Mouse (Mus musculus): ENCODE data around the gene Srm. TPM values are rescaled to one million over a fixed set of nuclear protein-coding genes. Genes with fewer than 3 reads are reported as not detected.

The Srm gene
- total and polyA plus RNA-seq, 3 experiments: 136 to 640 (median 151) TPM

DNA sequence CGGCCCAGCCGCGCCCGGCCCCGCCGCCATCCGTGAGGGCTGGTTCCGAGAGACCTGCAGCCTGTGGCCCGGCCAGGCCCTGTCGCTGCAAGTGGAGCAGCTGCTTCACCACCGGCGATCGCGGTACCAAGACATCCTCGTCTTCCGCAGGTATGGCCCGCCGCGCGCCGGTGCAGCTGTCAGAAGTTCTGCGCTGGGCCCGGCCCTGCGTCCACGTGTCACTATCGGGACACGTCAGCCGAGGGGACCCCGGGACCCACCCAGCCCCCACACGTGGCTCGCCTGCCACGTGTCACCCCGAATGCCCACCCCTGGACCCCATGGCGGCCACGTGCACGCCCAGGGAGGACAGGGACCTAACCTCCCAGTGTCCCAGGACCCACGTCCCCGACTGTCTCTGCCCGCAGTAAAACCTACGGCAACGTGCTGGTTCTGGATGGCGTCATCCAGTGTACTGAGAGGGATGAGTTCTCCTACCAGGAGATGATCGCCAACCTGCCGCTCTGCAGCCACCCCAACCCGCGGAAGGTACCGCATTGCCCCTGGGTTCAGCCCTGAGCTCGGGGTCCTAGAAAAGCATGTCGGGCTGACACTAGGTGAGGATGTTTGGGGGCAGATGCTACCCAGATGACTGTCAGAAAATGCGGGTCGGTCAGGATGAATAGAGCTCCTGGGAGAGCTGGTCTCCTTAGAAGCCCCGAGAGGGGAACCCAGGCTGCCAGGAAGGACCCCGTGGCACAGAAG is 506 bp downstream of the Srm start (continued):
- TF ChIP-seq KAT2A (IDR thresholded peaks at IDR 0.05; ENCODE audit: insufficient replicate concordance, low read length) (no peak), ZKSCAN1 (IDR thresholded peaks at IDR 0.05; ENCODE audit: borderline replicate concordance, low read depth, low read length) (no peak), RCOR1 (conservative IDR thresholded peaks at IDR 0.05; ENCODE audit: low read depth, low read length) (no peak), RAD21 (IDR thresholded peaks at IDR 0.05; ENCODE audit: low read depth, low read length) (no peak), SIN3A (IDR thresholded peaks at IDR 0.05; ENCODE audit: low read length) (peak; percentile 74), JUND (conservative IDR thresholded peaks at IDR 0.05; ENCODE audit: low read depth, low read length) (no peak), TCF12 (IDR thresholded peaks at IDR 0.05; ENCODE audit: low read depth, low read length) (no peak; the same call in 1 of the 2 replicates), MYC (IDR thresholded peaks at IDR 0.05; ENCODE audit: low read depth, low read length) (peak; percentile 95)

DNA sequence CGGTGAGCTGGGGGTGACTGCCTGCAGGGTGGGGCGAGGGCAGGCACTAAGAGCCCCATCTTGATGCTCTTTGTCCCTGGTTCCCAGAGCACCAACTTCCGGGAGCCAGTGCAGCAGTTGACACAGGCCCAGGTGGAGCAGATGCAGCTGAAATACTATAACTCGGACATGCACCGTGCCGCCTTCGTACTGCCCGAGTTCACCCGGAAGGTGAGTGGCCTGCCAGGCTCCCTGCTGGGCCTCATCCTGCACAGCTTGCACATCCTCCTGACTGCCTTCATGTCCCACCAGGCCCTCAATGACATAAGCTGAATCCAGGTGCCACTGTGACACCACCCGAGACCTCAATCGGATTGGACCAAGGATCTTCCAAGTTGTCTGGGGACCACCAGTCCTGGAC is 2.7 kb downstream of the Srm start:
- no peak for TF ChIP-seq ZC3H11A (IDR thresholded peaks at IDR 0.05; ENCODE audit: low read depth, low read length)
- H3K4me3 ChIP-seq (replicated peaks in 1 of 3; ENCODE audit: low read depth in 2 of 3, low read length in 2 of 3, poor library complexity in 1 of 3): no peak overlapping the region
- dilution Hi-C loops (cut with MboI; ENCODE audit: extremely low pct_ligation_motif_present, extremely low pct_unique_long_range_greater_than_20kb, low sequenced_read_pairs): no loop called here
- peaks cover 38% of the 10 kb centered on the region for H3K9me3 ChIP-seq (replicated peaks; ENCODE audit: low read length)
- peaks cover 15 to 29% of the 10 kb centered on the region in 2 experiments for H3K4me1 ChIP-seq (ENCODE audit: control insufficient read depth in 1 of 2, insufficient read depth in 2 of 2)
- no peaks in the 10 kb centered on the region for H3K27me3 ChIP-seq (replicated peaks)
- no peak overlapping the region for H3K27ac ChIP-seq (ENCODE audit: insufficient read depth, low read depth)
- DNase-seq (ENCODE audit: extremely low read depth): no peak
- no peak overlapping the region for H3K9ac ChIP-seq (ENCODE audit: insufficient read depth, low read depth)
- H3K4me2 ChIP-seq (ENCODE audit: insufficient read depth, low read depth, poor library complexity, severe bottlenecking): no peak overlapping the region
- in situ Hi-C loops (cut with MboI; ENCODE audit: low pct_ligation_motif_present, low pct_unique_long_range_greater_than_20kb, low sequenced_read_pairs): no loop called here
- peaks cover 27% of the 10 kb centered on the region for H3K79me2 ChIP-seq (replicated peaks; ENCODE audit: control insufficient read depth, extremely low read depth, insufficient read depth, poor library complexity, severe bottlenecking)
- H3K36me3 ChIP-seq (replicated peaks in 1 of 2; ENCODE audit: control insufficient read depth in 1 of 2, insufficient read depth in 1 of 2, low read length in 1 of 2): peaks cover 43 to 65% of the 10 kb centered on the region in 2 experiments

DNA sequence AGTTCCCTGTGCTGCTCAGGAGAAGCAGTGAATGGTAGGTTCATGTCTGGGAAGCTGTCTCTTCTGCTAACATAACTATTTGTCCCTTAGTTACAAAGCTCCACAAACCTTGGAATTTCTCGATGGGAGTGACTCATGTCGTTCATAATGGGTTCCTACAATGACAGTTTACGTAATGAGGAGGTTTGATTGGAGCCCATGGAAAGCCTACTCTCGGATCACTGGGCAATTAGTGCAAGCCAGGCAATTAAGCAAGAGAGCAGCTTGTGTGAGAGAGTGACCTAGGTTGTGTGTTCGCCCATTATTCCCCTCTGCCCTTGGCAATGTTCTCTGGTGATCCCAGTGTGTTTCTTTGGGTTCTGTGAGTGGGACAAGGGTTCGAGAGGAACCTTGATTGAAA is 4.6 kb downstream of the Srm start:
- Histone ChIP-seq H3K79me2 (replicated peaks; ENCODE audit: control insufficient read depth, extremely low read depth, insufficient read depth, poor library complexity, severe bottlenecking) (peaks cover 27% of the 10 kb centered on the region), H3K4me2 (ENCODE audit: insufficient read depth, low read depth, poor library complexity, severe bottlenecking) (no peak overlapping the region), H3K9ac (ENCODE audit: insufficient read depth, low read depth) (no peak overlapping the region), H3K27ac (ENCODE audit: insufficient read depth, low read depth) (no peak overlapping the region), H3K36me3 (replicated peaks in 1 of 2; ENCODE audit: control insufficient read depth in 1 of 2, insufficient read depth in 1 of 2, low read length in 1 of 2) (peaks cover 53 to 80% of the 10 kb centered on the region in 2 experiments), H3K27me3 (replicated peaks) (no peaks in the 10 kb centered on the region), H3K4me3 (replicated peaks in 1 of 3; ENCODE audit: low read depth in 2 of 3, low read length in 2 of 3, poor library complexity in 1 of 3) (no peak overlapping the region), H3K4me1 (ENCODE audit: control insufficient read depth in 1 of 2, insufficient read depth in 2 of 2) (peaks cover 14 to 31% of the 10 kb centered on the region in 2 experiments), H3K9me3 (replicated peaks; ENCODE audit: low read length) (peaks cover 40% of the 10 kb centered on the region)
- no peak for DNase-seq (ENCODE audit: extremely low read depth)
- TF ChIP-seq USF1 (IDR thresholded peaks at IDR 0.05; ENCODE audit: low read depth, low read length) (no peak), TCF12 (IDR thresholded peaks at IDR 0.05; ENCODE audit: low read depth, low read length) (no peak), NELFE (IDR thresholded peaks at IDR 0.05; ENCODE audit: low read depth, low read length) (no peak), MYC (IDR thresholded peaks at IDR 0.05; ENCODE audit: low read depth, low read length) (no peak), CTCF (conservative IDR thresholded peaks at IDR 0.05 in 1 of 2, IDR thresholded peaks at IDR 0.05 in 1 of 2; ENCODE audit: low read depth in 2 of 2, low read length in 2 of 2) (no peak), E2F4 (IDR thresholded peaks at IDR 0.05; ENCODE audit: insufficient replicate concordance, low read depth, low read length) (no peak), NRF1 (IDR thresholded peaks at IDR 0.05; ENCODE audit: low read depth, low read length) (no peak)
- dilution Hi-C loops (cut with MboI; ENCODE audit: extremely low pct_ligation_motif_present, extremely low pct_unique_long_range_greater_than_20kb, low sequenced_read_pairs): no loop called here
- in situ Hi-C loops (cut with MboI; ENCODE audit: low pct_ligation_motif_present, low pct_unique_long_range_greater_than_20kb, low sequenced_read_pairs): no loop called here

Measured in CH12.LX (cell line).